Mouse (Mus musculus) B cell, adult 2 months (primary cell): Measurements from ENCODE around the gene Serhl.
A peak's percentile ranks its signal among the peaks of the same experiment; 100 is the strongest.
"Not testable (repeated sequence)": the region's sequence is repeated elsewhere in the genome, so short reads cannot be mapped to it uniquely, and the experiment has no call there.

Experiments
- DNase-seq, 2 experiments: peaks; one replicate each; pipeline ENCODE4 v3.0.0; 2022

The Serhl gene

DNA sequence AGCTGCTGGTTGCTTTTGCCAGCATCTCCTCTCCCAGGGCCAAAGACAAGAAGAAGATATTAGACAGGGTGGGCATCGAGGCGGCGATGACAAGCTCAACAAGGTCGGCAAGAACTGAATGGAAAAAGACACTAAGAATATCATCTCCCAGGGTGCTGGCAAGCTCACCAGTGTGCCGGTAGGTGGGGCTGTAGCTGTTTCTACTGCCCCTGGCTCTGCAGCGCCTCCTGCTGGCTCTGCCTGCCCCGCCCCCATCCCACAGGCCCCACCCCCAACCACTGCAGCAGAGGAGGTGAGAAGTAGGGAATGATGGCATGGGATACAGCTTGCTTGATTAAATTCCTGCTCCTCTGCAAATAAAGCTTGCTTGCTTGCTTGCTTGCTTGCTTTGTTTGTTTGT is 3.4 kb upstream of the Serhl start:
- DNase-seq: peak; percentile 69 to 73

- DNase-seq: no peak
Observed at GRCm38 (mm10) chr15:83086636-83087328, 2.5 kb upstream of the Serhl start.

GRCm38 (mm10) chr15:83088495-83089428 is 544 bp upstream of the Serhl start:
- no peak for DNase-seq

GRCm38 (mm10) chr15:83090874-83091273 is 1.6 kb downstream of the Serhl start:
- no peak for DNase-seq

DNA sequence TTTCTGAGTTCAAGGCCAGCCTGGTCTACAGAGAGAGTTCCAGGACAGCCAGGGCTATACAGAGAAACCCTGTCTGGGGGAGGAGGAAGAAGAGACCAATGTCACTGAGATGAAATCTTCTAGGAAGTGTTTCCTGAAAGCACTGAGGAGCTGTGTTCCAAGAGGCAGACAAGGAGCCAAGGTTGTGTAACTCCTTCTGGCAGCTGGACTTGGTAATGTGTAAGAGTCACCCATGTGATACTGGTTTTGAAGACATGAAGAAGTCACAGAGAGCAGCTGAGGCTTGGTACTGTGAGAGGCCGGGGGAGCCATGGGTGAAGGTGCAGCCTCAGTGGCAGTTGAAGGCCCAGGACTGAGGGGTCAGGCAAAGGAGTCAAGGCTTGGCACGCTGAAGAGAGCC is 4.4 kb downstream of the Serhl start:
- no peak for DNase-seq

GRCm38 (mm10) chr15:83095950-83096349 is 6.6 kb downstream of the Serhl start:
- DNase-seq: peak; percentile 46 to 56

DNA sequence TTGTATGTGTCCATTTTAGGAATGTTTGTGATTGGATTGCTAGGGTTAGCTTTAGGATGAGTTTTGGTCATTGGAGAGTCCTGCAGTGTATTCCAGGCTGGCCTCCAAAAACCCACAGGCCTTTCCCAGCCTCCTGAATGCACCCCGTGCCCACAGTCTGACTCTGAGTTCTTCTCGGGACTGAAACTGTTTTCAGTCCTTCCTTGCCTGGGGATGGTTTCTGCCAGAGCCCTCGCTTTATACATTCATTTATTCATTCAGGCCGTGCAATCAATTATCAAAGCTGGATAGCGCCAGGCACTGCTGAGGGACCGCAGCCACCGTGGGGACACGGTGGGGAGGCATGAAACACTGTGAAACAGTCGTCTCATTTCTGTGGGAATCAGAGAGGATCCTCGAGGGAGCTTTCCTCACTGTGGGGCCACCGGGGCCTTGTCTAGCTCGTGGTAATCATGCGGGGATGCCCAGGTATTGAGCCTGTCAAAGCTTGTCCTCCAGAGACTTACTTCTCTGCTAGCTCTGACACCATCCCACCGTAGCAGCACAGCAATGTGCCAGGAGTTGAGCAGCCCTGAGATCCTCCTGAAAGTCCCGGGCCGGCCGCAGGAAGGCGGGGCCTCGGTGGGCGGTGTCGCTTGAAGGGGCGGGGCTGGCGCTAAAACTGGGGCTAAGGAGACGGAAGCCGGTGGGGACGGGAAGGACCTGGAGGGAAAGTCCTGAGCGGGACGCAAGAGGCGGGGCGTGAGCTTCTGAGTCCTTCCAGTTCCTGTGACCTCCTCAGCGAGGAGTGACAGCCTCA is 10.4 kb downstream of the Serhl start:
- peak; percentile 89 to 90 for DNase-seq

- no peak for DNase-seq
Observed at GRCm38 (mm10) chr15:83100332-83100662, 11.0 kb downstream of the Serhl start.

DNA sequence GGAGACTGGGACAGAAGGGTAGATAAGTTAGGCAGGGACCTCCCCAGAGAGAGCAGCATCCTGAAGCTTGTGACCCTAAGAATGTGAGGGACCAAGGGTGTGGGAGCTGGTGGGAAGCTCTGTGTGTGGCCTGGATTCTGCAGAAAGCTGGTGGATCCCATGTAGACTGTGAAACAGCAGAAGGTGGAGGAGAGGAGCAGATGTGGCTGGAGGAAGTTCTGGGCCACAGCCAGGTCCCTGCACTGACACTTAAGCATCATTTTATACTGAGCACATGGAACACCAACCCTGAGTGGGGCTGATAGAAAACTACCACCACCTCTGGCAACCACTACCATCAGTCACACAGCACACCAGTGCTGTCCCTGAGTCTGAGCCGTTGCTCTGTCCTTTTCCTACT is 13.8 kb downstream of the Serhl start:
- no peak for DNase-seq

GRCm38 (mm10) chr15:83106426-83106825 is 17.1 kb downstream of the Serhl start:
- DNase-seq: no peak

DNA sequence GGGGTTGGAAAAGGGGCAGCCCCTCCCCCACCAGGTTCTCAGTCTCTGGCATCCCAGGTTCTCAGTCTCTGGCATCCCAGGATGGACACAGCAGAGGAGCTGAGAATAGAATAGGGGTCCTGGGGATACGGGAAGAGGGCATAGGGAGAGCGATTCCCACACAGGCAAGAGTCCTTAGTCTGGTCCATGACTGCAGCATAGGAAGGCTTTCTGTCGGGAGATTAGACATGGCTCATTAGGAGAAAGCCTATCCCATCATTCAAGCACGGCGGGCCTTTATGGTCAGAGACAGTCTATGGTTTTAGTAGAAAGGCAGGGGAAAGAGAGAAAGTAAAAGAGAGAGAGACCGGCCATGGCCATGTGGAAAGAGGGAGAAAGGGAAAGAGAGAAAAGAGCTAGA is 18.5 kb downstream of the Serhl start:
- no peak for DNase-seq

- no peak for DNase-seq
Observed at GRCm38 (mm10) chr15:83111290-83111689, 22.0 kb downstream of the Serhl start.

DNA sequence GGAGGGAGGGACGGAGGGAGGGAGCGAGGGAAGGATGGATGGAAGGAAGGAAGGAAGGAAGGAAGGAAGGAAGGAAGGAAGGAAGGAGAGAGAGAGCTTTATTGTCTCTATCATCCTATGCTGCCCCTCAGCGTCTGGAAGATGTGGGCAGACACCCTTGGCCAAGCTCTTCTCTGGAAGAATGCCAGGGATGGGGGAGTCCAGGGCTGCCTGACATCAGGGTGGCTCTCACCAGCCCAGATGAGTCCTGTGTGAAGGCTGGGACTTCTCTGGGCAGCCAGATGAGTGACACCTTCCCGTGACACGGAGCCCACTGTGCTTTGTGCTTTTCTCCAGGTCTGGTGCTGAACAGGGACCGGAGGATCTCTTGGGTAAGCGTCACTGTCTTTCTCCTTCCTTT is 22.6 kb downstream of the Serhl start:
- no peak for DNase-seq

DNA sequence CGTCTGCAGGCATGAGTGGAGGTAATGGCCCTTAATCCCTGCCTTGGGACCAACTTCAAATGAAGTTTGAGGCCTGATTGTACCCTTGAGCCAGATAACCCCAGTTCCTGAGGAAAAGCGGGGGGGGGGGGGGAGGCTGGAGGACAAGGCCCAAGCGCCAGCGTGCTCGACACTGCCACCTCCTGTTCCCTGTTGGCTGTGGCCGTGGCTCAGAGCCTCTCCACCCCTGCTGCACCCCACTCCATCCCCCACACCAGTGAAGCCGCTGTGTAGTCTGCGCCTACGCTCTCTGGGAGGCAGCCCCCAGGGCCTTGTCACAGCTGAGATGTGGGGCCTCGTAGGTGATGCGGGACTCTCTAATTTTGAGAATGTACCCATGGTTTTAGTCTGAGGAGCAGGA is 23.6 kb downstream of the Serhl start:
- DNase-seq: peak; percentile 59 to 66

DNA sequence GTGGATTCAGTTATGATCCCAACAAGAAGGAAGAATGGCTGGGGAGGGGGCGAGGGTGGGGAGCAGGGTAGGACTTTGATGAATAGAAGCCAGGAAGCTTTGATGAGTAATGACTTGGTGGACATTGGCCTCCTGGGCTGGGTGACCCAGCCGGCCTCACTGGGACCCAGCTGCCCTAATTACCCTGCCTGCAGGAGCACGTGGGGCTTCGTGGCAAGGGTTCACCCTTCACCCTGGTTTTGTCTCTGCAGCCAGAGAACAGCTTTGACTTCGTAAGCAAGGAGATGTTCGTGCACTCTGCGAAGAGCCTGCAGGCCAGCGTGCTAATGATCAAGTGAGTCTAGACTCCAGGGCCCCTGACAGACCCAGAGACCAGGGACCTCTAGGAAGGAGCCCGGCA is 24.8 kb downstream of the Serhl start:
- DNase-seq: no peak

- no peak for DNase-seq
Observed at GRCm38 (mm10) chr15:83115071-83115470, 25.8 kb downstream of the Serhl start.

GRCm38 (mm10) chr15:83118360-83118759 is 29.1 kb downstream of the Serhl start:
- no peak for DNase-seq

GRCm38 (mm10) chr15:83121709-83122565 is 32.6 kb downstream of the Serhl start:
- DNase-seq: peak; percentile 53 to 58

- peak; percentile 86 for DNase-seq
Observed at GRCm38 (mm10) chr15:83122566-83123145, 33.4 kb downstream of the Serhl start, which contains the start of gene Rrp7a. Rrp7a (minus strand) TSS chr15:83122801.

- no peak for DNase-seq
Observed at GRCm38 (mm10) chr15:83124625-83125024, 35.3 kb downstream of the Serhl start.

DNA sequence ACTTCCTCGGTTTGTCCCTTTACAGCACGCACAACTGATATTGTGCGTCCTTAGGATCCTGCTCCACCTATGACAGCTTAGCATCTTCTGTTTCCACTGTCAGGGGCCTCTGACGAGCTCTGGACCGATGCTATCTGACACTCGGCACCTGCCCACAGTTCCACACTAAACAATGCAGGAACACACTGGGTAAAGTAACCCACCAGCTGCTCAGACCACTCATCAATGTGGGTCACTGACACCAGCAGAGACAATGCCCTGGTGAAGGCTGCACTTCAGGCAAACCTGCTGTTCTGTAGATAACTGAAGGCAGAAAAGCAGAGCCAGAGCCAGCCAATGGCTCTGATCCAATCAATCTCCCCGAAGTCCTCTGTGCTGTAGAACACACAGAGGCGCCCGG is 37.3 kb downstream of the Serhl start:
- DNase-seq: no peak

GRCm38 (mm10) chr15:83127037-83127436 is 37.7 kb downstream of the Serhl start:
- DNase-seq: not testable (repeated sequence)
